Mouse (Mus musculus): ENCODE results near the gene Vars. TPM values are rescaled to one million over a fixed set of nuclear protein-coding genes. Genes with fewer than 3 reads are reported as not detected.

The Vars gene
- 20.7 TPM for polyA plus RNA-seq (2014; fragmentation: Illumina TruSeq; extraction: RNeasy Lipid Tissue Mini Kit (QIAGEN cat#74804); ENCODE audit: low read depth, low replicate concordance)

DNA sequence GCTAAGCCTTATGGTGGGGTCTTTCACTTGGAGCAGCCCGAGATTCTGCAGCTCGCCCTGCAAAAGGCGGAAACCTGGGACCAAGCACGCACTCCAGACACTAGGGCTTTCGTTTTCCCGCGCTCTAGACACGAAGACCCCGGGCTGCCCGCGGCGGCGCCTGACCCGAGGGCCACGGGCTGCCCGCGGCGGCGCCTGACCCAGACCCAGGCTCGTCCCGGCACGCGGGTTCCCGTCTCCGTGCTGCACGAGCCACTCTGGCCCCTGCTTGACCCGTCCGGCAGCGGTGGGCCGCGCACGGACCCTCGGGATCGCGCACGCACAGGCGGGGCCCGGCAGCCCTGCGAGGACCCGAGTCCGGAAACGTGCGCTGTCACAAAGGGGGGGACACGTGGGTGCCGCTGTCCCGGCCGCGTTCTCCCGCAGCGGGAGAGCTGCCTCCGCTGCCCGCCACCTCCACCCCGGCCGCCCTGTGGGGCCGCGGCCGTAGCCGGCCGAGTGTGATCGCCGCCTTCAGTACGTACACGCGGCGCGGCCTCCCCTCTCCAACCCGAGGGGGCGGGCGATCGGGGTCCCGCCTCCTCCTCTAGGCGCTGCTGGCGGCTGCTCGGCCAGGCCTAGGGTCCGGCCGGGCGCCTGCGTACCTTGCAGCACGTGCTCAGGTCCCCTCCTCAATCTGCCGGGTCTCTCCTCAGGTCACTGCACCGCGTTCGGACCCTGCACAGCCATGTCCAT is at the start of gene Vars:
Gene Vars (plus strand): TSS at position 271 of the 735 bp plus-strand sequence.

DNA sequence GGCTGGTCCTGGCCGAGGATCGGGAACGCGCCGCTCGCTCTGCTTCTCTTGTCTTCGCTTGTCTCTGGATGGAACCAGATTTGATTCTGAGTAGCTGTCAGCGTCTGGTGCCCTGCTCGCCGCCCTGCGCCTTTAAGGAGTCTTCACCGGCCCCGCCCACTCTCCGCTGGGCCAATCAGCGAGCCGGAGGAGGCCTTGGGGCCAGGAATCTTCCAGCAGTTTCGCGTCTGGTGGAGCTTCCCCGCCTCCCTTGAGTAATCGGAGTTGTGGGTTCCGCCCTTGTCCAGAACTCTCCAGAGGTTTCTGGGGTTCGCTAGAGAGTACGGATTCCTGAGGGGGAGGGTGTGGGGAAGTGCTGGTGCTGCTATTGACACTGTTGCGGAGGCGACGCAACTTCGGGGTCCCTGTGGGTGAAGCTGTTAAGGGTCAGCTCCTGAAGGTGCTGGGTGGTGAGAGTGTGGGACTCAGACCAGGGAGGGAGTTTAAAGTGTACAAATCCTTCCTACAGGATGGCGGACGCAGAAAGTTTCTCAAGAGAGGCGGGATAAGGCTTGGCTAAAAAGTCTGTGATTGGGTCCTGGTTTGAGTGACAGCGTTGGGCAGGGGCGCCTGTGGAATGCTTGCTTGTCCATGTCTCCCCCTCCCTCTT is 41.5 kb upstream of the Vars start, which contains the start of gene Hspa1b:
Gene Hspa1b (minus strand): TSS at position 109 of the 649 bp plus-strand sequence.

DNA sequence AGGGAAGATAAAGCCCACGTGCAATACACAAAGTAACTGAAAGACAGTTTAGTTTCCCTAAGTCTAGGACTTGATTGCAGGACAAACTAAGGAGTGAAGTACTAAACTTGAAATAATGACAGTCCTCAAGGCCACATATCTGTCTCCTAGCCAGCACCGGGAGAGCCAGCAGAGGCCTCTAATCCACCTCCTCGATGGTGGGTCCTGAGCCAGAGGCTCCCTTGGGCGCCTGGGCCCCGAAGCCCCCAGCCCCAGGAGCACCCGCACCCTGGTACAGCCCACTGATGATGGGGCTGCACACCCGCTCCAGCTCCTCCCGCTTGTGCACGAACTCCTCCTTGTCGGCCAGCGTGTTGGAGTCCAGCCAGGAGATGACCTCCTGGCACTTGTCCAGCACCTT is 31.0 kb upstream of the Vars start, which contains the start of gene Gm20481:
Gene Gm20481 (plus strand): TSS at position 91 of the 400 bp plus-strand sequence.

DNA sequence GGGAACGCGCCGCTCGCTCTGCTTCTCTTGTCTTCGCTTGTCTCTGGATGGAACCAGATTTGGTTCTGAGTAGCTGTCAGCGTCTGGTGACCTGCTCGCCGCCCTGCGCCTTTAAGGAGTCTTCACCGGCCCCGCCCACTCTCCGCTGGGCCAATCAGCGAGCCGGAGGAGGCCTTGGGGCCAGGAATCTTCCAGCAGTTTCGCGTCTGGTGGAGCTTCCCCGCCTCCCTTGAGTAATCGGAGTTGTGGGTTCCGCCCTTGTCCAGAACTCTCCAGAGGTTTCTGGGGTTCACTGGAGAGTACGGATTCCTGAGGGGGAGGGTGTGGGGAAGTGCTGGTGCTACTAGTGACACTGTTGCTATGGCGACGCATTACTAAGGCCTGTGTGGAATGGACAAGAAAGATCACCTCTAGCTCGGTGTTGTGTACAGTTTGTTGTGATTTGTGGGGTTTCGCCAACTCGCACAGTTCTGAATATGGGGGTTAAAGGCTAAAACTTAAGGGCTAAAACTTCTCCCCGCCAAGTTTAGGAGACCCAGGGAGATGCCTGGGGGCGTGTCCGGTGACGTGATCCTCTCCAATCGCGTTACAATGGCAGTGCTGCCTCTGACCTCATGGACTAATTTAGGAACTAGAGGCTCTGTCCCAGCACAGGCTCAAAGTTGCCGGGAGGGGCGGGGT is 28.6 kb upstream of the Vars start, which contains the start of the genes Hspa1a and Hspa1l:
Gene Hspa1a (minus strand): TSS at position 88 of the 681 bp plus-strand sequence.
Gene Hspa1l (plus strand): TSS at position 635 of the 681 bp plus-strand sequence.

DNA sequence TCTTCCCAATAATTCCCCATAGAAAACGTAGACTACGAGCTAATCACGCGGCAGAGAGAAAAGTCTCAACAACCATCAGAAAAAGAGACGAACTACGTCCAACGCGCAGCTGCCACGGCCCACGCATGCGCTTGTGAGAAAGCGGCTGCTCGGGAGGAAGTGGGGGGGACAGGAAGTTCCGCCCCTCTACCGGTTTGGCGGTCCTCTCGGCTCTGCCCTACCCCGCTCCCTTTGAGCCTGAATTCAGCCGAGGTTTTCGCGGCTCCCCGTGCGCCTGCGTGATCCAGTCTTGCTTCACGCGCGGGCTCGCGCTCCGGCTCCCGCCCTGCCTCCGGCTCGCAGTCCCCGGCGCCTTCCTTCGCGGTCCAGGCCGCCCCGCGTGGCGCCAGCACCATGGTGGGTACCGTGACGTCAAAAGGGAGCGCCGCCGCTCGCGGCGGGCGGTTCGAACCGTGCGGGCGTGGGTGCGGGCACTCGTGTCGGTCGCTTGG is 19.1 kb upstream of the Vars start, which contains the start of gene Lsm2:
Gene Lsm2 (plus strand): TSS at position 173 of the 491 bp plus-strand sequence.

DNA sequence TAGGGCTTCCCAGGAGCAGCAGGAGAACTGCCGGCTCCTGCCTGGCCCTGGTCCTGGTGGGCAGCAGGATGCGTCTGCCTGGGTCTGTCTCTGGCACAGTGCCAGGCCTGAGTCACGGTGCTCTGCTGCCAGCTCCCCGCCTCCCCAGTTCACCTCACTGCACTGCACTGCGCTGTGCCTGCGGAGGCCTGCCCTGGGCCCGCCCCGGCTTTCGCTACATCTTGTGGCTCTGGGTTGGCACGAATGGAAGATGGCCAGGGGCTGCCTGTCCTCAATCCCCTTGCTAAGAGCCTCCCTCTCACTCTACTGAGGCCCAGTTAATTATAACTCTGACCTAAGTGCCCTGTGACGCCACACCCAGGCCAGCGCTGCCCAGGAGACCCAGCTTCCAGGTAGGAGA is 15.6 kb downstream of the Vars start, which contains the start of gene Vwa7:
Gene Vwa7 (plus strand): TSS at position 204 of the 400 bp plus-strand sequence.

DNA sequence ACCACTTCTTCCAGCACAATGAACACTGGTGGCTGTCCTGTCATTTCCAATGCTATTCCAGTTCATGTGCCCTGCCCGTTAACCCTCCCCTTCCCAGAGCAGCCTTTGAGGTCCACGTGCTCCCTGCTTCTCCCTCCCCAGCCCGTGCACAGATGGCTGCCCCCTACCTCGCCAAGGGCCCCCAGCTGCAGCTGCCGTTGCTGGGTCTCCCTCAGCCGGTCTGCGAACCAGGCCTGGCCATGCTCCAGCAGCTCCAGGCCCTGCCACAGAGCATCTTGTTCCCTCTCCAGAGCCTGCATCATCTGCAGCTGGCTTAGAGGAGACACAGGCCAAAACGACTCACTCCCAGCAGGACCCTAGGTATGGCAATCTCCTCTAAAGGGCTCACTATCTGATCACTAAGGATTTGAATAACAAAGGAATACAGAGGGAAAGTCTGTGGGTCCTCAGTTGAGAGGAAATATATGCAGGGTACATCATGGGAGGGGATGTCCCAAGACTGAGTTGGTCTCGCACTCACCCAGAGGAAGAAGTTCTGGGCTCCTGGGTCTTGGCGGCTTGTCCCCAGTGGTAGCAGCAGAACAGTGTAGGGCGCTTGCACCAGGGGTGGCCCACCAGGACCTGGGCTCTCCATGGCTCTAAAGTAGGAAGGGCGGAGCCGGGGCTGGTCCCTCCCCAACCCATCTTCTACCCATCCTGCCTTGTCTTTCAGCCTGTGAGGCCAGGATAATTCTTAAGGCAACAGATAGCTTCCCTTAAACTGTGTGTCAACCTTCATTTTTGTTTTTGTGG is 26.7 kb downstream of the Vars start, which contains the start of gene Sapcd1:
Gene Sapcd1 (minus strand): TSS at position 740 of the 792 bp plus-strand sequence.

DNA sequence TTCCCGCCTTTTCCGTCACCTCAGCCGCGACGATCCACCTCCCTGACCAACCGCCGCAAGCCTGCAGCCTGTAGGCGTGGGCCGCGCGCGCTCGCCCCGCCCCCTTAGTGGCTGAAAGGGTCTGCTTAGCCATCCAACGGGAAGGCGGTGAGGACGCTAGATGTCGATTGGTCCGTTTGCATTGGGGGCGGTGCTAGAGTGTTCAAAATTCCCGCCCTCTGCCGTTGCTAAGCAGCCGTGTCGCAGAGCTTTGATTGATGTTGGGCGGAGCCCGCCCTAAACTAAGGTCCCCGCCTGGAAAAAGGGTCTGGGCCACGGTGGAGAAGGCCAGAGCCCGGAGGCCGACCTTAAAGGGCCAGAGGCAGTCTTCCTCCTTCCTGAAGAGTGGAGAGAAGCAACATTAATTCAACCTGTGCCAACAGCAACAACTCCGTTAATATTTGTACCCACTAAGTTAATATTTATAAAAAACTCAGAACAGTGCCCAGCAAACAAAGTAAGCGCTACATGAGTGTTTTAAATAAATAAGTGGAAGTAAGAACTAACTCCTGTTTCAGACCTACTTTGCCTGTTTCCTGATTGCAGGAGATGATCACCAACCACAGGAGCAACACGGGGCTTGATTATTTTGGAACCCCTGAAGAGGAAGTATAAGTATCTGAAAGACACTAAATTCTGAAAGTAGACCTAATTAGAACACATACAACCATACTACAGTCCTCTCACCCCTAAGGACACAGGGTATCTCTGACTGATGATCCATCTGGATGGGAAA is 46.1 kb downstream of the Vars start, which contains the start of gene Msh5:
Gene Msh5 (minus strand): TSS at position 65 of the 775 bp plus-strand sequence.

DNA sequence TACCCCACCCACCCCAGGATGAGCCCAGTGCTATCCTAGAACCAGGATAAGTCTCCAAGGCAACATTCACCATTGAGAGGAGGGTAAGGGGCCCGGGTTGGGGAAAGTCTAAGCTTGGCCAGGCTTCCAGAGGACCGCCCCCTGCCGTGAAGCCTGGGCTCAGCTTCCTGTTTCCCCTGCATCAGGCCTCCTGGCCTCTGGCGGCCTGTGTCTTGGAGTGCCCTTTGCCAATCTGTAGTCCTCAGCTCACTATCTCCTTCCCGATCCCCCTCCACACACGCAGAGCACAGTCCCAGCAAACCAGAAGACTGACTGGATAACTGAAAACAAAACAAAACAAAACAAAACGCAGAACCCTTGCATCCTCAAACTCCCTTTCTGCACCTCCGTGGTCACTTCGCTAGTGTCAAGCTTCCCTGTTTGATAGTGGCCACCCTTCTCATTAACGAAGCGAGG is 48.8 kb downstream of the Vars start, which contains the start of gene Clic1:
Gene Clic1 (plus strand): TSS at position 406 of the 456 bp plus-strand sequence.

DNA sequence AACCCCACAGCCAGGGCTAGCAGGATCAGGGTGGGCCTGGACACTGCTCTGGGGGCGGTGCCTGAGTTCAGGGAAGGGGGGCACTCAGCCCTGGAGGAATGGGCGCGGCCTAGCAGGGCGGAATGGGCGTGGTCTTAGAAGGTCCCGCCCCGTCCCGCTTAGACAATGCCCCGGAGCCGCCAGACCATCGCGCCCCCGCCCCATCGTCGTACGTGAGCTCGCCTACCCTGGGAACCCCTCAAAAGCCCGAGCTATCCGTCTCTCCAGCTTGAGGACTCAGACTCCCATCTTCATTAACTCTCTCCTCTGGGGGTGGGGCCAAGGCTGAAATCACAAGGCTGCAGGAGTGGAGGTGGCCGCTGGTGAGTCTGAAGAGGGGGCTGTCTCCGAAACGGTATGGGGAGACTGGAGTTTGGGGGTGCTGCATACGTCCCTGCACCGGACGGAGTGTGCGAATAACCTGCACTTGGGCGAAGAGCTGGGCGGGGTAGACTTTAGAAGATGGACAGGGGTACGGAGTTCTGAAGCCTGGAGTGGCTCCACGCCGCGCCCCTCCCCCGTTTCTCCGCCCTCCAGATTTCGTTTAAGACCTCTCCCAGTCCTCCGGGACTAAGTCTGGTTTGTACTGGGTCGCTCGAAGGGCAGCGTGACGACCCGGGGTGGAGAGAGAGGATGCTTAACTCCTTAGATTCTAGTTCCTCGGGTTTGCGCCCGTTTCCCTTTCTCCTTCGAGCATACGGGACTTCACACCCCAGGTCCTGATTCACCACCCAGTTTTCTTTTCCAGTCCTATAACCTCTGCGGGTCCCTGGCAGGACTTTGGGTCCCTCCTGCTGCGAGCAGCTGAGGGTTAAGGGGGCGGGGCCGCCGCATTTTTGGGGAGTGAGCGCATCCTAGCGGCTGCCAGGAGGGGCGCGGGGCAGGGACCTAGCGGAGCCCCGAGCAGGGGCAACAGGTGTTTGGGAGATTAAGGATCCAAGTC is 58.4 kb downstream of the Vars start, which contains the start of gene Ddah2:
Gene Ddah2 (plus strand): TSS at position 125 of the 982 bp plus-strand sequence.

DNA sequence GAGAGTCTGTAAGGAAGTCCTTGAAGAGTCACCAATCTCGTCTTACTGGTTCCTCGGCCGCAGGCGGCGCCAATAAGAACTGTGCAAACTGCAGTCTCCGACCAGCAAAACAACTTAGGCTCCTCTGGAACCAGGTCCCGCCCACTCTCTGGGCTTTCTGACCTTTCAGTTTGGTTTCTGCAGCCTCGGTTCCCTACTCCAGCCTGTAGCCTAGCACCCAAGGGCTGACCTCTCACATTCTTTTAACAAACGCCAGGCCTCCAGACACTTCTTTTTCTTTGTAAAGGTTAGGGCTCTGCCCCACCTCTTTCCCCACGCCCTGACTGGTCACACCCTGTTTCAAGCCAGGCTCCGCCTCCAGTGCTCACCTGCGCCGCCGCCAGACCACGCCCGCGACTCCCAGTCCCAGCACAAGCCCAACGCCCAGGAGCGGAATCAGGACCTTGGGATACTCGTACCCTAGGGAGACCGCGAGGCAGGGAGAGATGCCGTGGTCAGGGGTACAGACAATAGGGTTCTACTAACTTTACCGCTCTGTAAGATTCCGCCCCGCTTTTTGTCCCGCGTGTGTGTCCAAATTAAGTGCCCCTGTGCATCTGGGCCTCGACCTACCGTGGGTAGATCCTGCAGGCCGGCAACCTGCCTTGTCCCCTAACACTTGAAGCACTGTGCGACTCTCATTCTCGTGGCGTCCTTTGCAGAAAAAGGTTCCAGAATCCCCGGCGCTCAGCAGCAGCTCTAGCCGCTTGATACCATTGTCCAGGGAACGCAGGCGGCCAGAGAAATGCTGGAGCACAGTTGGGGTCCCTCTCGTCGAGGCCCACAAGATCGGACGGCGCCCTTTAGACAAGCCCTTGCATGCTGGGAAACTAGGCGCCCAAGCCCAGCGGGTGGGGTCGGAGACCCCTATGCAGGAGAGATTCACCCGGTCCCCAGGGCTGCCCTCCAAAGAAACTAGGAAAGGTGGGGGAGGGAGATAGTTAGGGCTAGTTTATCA is 64.5 kb downstream of the Vars start, which contains the start of gene Ly6g6c:
Gene Ly6g6c (plus strand): TSS at position 438 of the 997 bp plus-strand sequence.

Other genes with a start within 250 kb of the Vars start
- gene Cyp21a1, start 196.4 kb upstream of the Vars start, polyA plus RNA-seq (2014; fragmentation: Illumina TruSeq; extraction: RNeasy Lipid Tissue Mini Kit (QIAGEN cat#74804); ENCODE audit: low read depth, low replicate concordance), result not detected
- 15.7 TPM for gene Stk19, start 164.0 kb upstream of the Vars start, polyA plus RNA-seq (2014; fragmentation: Illumina TruSeq; extraction: RNeasy Lipid Tissue Mini Kit (QIAGEN cat#74804); ENCODE audit: low read depth, low replicate concordance)
- gene Dxo, start 164.0 kb upstream of the Vars start, polyA plus RNA-seq (2014; fragmentation: Illumina TruSeq; extraction: RNeasy Lipid Tissue Mini Kit (QIAGEN cat#74804); ENCODE audit: low read depth, low replicate concordance), result 18.6 TPM
- 20.6 TPM for gene Skiv2l, start 150.8 kb upstream of the Vars start, polyA plus RNA-seq (2014; fragmentation: Illumina TruSeq; extraction: RNeasy Lipid Tissue Mini Kit (QIAGEN cat#74804); ENCODE audit: low read depth, low replicate concordance)
- 20.1 TPM for gene Nelfe, start 150.6 kb upstream of the Vars start, polyA plus RNA-seq (2014; fragmentation: Illumina TruSeq; extraction: RNeasy Lipid Tissue Mini Kit (QIAGEN cat#74804); ENCODE audit: low read depth, low replicate concordance)
- gene Cfb, start 138.5 kb upstream of the Vars start, polyA plus RNA-seq (2014; fragmentation: Illumina TruSeq; extraction: RNeasy Lipid Tissue Mini Kit (QIAGEN cat#74804); ENCODE audit: low read depth, low replicate concordance), result 3.5 TPM
- gene Zbtb12, start 121.5 kb upstream of the Vars start, polyA plus RNA-seq (2014; fragmentation: Illumina TruSeq; extraction: RNeasy Lipid Tissue Mini Kit (QIAGEN cat#74804); ENCODE audit: low read depth, low replicate concordance), result 11.8 TPM
- not detected for gene Gm20547, start 118.9 kb upstream of the Vars start, polyA plus RNA-seq (2014; fragmentation: Illumina TruSeq; extraction: RNeasy Lipid Tissue Mini Kit (QIAGEN cat#74804); ENCODE audit: low read depth, low replicate concordance)
- 5.3 TPM for gene C2, start 102.7 kb upstream of the Vars start, polyA plus RNA-seq (2014; fragmentation: Illumina TruSeq; extraction: RNeasy Lipid Tissue Mini Kit (QIAGEN cat#74804); ENCODE audit: low read depth, low replicate concordance)
- 40.6 TPM for gene Ehmt2, start 102.5 kb upstream of the Vars start, polyA plus RNA-seq (2014; fragmentation: Illumina TruSeq; extraction: RNeasy Lipid Tissue Mini Kit (QIAGEN cat#74804); ENCODE audit: low read depth, low replicate concordance)
- gene Slc44a4, start 86.5 kb upstream of the Vars start, polyA plus RNA-seq (2014; fragmentation: Illumina TruSeq; extraction: RNeasy Lipid Tissue Mini Kit (QIAGEN cat#74804); ENCODE audit: low read depth, low replicate concordance), result not detected
- gene Neu1, start 69.7 kb upstream of the Vars start, polyA plus RNA-seq (2014; fragmentation: Illumina TruSeq; extraction: RNeasy Lipid Tissue Mini Kit (QIAGEN cat#74804); ENCODE audit: low read depth, low replicate concordance), result 18.6 TPM
- gene Hspa1b, start 41.7 kb upstream of the Vars start, polyA plus RNA-seq (2014; fragmentation: Illumina TruSeq; extraction: RNeasy Lipid Tissue Mini Kit (QIAGEN cat#74804); ENCODE audit: low read depth, low replicate concordance), result 7.8 TPM
- not detected for gene Gm20481, start 31.1 kb upstream of the Vars start, polyA plus RNA-seq (2014; fragmentation: Illumina TruSeq; extraction: RNeasy Lipid Tissue Mini Kit (QIAGEN cat#74804); ENCODE audit: low read depth, low replicate concordance)
- 10.2 TPM for gene Hspa1a, start 28.8 kb upstream of the Vars start, polyA plus RNA-seq (2014; fragmentation: Illumina TruSeq; extraction: RNeasy Lipid Tissue Mini Kit (QIAGEN cat#74804); ENCODE audit: low read depth, low replicate concordance)
- gene Hspa1l, start 28.3 kb upstream of the Vars start, polyA plus RNA-seq (2014; fragmentation: Illumina TruSeq; extraction: RNeasy Lipid Tissue Mini Kit (QIAGEN cat#74804); ENCODE audit: low read depth, low replicate concordance), result 9.2 TPM
- gene Lsm2, start 19.1 kb upstream of the Vars start, polyA plus RNA-seq (2014; fragmentation: Illumina TruSeq; extraction: RNeasy Lipid Tissue Mini Kit (QIAGEN cat#74804); ENCODE audit: low read depth, low replicate concordance), result 17.0 TPM
- 6.5 TPM for gene Vwa7, start 15.6 kb downstream of the Vars start, polyA plus RNA-seq (2014; fragmentation: Illumina TruSeq; extraction: RNeasy Lipid Tissue Mini Kit (QIAGEN cat#74804); ENCODE audit: low read depth, low replicate concordance)
- gene Sapcd1, start 27.0 kb downstream of the Vars start, polyA plus RNA-seq (2014; fragmentation: Illumina TruSeq; extraction: RNeasy Lipid Tissue Mini Kit (QIAGEN cat#74804); ENCODE audit: low read depth, low replicate concordance), result 0.58 TPM
- gene Msh5, start 45.8 kb downstream of the Vars start, polyA plus RNA-seq (2014; fragmentation: Illumina TruSeq; extraction: RNeasy Lipid Tissue Mini Kit (QIAGEN cat#74804); ENCODE audit: low read depth, low replicate concordance), result 0.55 TPM
- 50.4 TPM for gene Clic1, start 49.0 kb downstream of the Vars start, polyA plus RNA-seq (2014; fragmentation: Illumina TruSeq; extraction: RNeasy Lipid Tissue Mini Kit (QIAGEN cat#74804); ENCODE audit: low read depth, low replicate concordance)
- gene Ddah2, start 58.0 kb downstream of the Vars start, polyA plus RNA-seq (2014; fragmentation: Illumina TruSeq; extraction: RNeasy Lipid Tissue Mini Kit (QIAGEN cat#74804); ENCODE audit: low read depth, low replicate concordance), result 33.4 TPM
- gene Ly6g6c, start 64.4 kb downstream of the Vars start, polyA plus RNA-seq (2014; fragmentation: Illumina TruSeq; extraction: RNeasy Lipid Tissue Mini Kit (QIAGEN cat#74804); ENCODE audit: low read depth, low replicate concordance), result not detected
- gene Mpig6b, start 65.2 kb downstream of the Vars start, polyA plus RNA-seq (2014; fragmentation: Illumina TruSeq; extraction: RNeasy Lipid Tissue Mini Kit (QIAGEN cat#74804); ENCODE audit: low read depth, low replicate concordance), result not detected
- gene Ly6g6e, start 75.9 kb downstream of the Vars start, polyA plus RNA-seq (2014; fragmentation: Illumina TruSeq; extraction: RNeasy Lipid Tissue Mini Kit (QIAGEN cat#74804); ENCODE audit: low read depth, low replicate concordance), result not detected
- not detected for gene Ly6g6d, start 77.1 kb downstream of the Vars start, polyA plus RNA-seq (2014; fragmentation: Illumina TruSeq; extraction: RNeasy Lipid Tissue Mini Kit (QIAGEN cat#74804); ENCODE audit: low read depth, low replicate concordance)
- gene Ly6g6f, start 84.6 kb downstream of the Vars start, polyA plus RNA-seq (2014; fragmentation: Illumina TruSeq; extraction: RNeasy Lipid Tissue Mini Kit (QIAGEN cat#74804); ENCODE audit: low read depth, low replicate concordance), result not detected
- gene Abhd16a, start 88.3 kb downstream of the Vars start, polyA plus RNA-seq (2014; fragmentation: Illumina TruSeq; extraction: RNeasy Lipid Tissue Mini Kit (QIAGEN cat#74804); ENCODE audit: low read depth, low replicate concordance), result 72.3 TPM
- gene Ly6g5c, start 107.3 kb downstream of the Vars start, polyA plus RNA-seq (2014; fragmentation: Illumina TruSeq; extraction: RNeasy Lipid Tissue Mini Kit (QIAGEN cat#74804); ENCODE audit: low read depth, low replicate concordance), result not detected
- gene Ly6g5b, start 114.4 kb downstream of the Vars start, polyA plus RNA-seq (2014; fragmentation: Illumina TruSeq; extraction: RNeasy Lipid Tissue Mini Kit (QIAGEN cat#74804); ENCODE audit: low read depth, low replicate concordance), result 0.39 TPM
- gene Gpank1, start 120.5 kb downstream of the Vars start, polyA plus RNA-seq (2014; fragmentation: Illumina TruSeq; extraction: RNeasy Lipid Tissue Mini Kit (QIAGEN cat#74804); ENCODE audit: low read depth, low replicate concordance), result 17.0 TPM
- 145 TPM for gene Csnk2b, start 121.1 kb downstream of the Vars start, polyA plus RNA-seq (2014; fragmentation: Illumina TruSeq; extraction: RNeasy Lipid Tissue Mini Kit (QIAGEN cat#74804); ENCODE audit: low read depth, low replicate concordance)
- 22.9 TPM for gene D17H6S53E, start 125.4 kb downstream of the Vars start, polyA plus RNA-seq (2014; fragmentation: Illumina TruSeq; extraction: RNeasy Lipid Tissue Mini Kit (QIAGEN cat#74804); ENCODE audit: low read depth, low replicate concordance)
- gene Apom, start 131.1 kb downstream of the Vars start, polyA plus RNA-seq (2014; fragmentation: Illumina TruSeq; extraction: RNeasy Lipid Tissue Mini Kit (QIAGEN cat#74804); ENCODE audit: low read depth, low replicate concordance), result not detected
- gene Bag6, start 134.2 kb downstream of the Vars start, polyA plus RNA-seq (2014; fragmentation: Illumina TruSeq; extraction: RNeasy Lipid Tissue Mini Kit (QIAGEN cat#74804); ENCODE audit: low read depth, low replicate concordance), result 122 TPM
- 139 TPM for gene Prrc2a, start 163.9 kb downstream of the Vars start, polyA plus RNA-seq (2014; fragmentation: Illumina TruSeq; extraction: RNeasy Lipid Tissue Mini Kit (QIAGEN cat#74804); ENCODE audit: low read depth, low replicate concordance)
- gene Aif1, start 175.1 kb downstream of the Vars start, polyA plus RNA-seq (2014; fragmentation: Illumina TruSeq; extraction: RNeasy Lipid Tissue Mini Kit (QIAGEN cat#74804); ENCODE audit: low read depth, low replicate concordance), result 6.0 TPM
- 4.1 TPM for gene Lst1, start 187.5 kb downstream of the Vars start, polyA plus RNA-seq (2014; fragmentation: Illumina TruSeq; extraction: RNeasy Lipid Tissue Mini Kit (QIAGEN cat#74804); ENCODE audit: low read depth, low replicate concordance)
- 0.68 TPM for gene Ltb, start 193.5 kb downstream of the Vars start, polyA plus RNA-seq (2014; fragmentation: Illumina TruSeq; extraction: RNeasy Lipid Tissue Mini Kit (QIAGEN cat#74804); ENCODE audit: low read depth, low replicate concordance)
- gene Tnf, start 201.0 kb downstream of the Vars start, polyA plus RNA-seq (2014; fragmentation: Illumina TruSeq; extraction: RNeasy Lipid Tissue Mini Kit (QIAGEN cat#74804); ENCODE audit: low read depth, low replicate concordance), result 0.29 TPM
- gene Lta, start 204.4 kb downstream of the Vars start, polyA plus RNA-seq (2014; fragmentation: Illumina TruSeq; extraction: RNeasy Lipid Tissue Mini Kit (QIAGEN cat#74804); ENCODE audit: low read depth, low replicate concordance), result not detected
- gene Gm16181, start 219.8 kb downstream of the Vars start, polyA plus RNA-seq (2014; fragmentation: Illumina TruSeq; extraction: RNeasy Lipid Tissue Mini Kit (QIAGEN cat#74804); ENCODE audit: low read depth, low replicate concordance), result 1.8 TPM
- 4.9 TPM for gene Atp6v1g2, start 232.7 kb downstream of the Vars start, polyA plus RNA-seq (2014; fragmentation: Illumina TruSeq; extraction: RNeasy Lipid Tissue Mini Kit (QIAGEN cat#74804); ENCODE audit: low read depth, low replicate concordance)
- 6.4 TPM for gene Nfkbil1, start 234.8 kb downstream of the Vars start, polyA plus RNA-seq (2014; fragmentation: Illumina TruSeq; extraction: RNeasy Lipid Tissue Mini Kit (QIAGEN cat#74804); ENCODE audit: low read depth, low replicate concordance)
- gene Ddx39b, start 240.8 kb downstream of the Vars start, polyA plus RNA-seq (2014; fragmentation: Illumina TruSeq; extraction: RNeasy Lipid Tissue Mini Kit (QIAGEN cat#74804); ENCODE audit: low read depth, low replicate concordance), result 112 TPM